Mouse (Mus musculus) adrenal gland, adult 18-20 months (tissue): Measurements from ENCODE around the gene Pde4d. TPM values are rescaled to one million over a fixed set of nuclear protein-coding genes. Genes with fewer than 3 reads are reported as not detected.
"Not testable (repeated sequence)": the region's sequence is repeated elsewhere in the genome, so short reads cannot be mapped to it uniquely, and the experiment has no call there.

Experiments
- DNase-seq, 2 experiments: peaks; one replicate each; pipeline ENCODE4 v3.0.0; 2021 to 2022; ENCODE audit warnings: low spot score in 2 of 2
- total RNA-seq, 2 experiments: library from RNA; stranded (reverse); gene quantifications; 1 replicate in 1 of 2; 2 replicates in 1 of 2; pipeline ENCODE4 v1.2.3; 2021

Pde4d gene
- total RNA-seq, 2 experiments from 2014 or later = 48.5 to 81.6 TPM

DNA sequence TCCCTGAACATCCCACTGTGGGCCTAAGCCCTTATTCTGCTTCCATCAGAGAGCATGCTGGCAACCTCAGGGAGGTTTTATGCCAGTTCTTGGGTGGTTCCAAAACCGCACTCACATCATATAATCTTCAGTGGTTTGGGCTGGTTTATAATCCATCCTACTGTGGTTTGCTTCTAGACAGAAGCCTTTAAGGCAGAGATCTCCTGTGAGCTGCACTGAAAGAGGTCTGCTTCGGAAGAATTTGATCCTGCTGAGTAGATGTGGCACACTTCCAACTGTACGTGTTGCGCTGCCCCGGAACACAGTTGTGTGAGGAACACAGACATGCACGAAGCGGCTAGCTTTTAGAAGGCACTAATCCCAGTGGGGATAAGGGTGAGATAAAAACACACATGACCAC lies 236.1 kb downstream of the Pde4d start:
- DNase-seq = no peak

DNA sequence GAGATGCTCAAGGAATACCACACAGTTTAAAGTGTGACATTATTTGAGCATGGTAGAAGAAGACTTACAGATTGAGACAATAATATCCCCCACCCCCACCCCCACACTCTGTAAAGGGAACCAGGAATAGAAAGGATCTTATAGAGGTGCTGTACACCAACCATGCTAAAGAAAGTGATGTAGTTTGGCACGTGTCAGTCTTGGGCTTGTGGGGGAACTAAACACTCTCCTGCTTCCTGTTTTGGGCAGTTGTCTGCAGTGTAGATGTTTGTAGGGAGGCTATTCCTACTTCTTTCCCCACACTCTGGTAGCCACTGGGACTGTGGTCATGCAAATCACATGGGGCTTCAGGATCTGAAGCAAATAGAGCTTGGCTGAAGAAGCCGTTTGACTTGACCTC lies 236.5 kb downstream of the Pde4d start:
- DNase-seq = no peak

GRCm38 (mm10) chr13:108686807-108687206 lies 237.1 kb downstream of the Pde4d start:
- no peak for DNase-seq

- DNase-seq = no peak
Observed at GRCm38 (mm10) chr13:108692883-108693550, 243.3 kb downstream of the Pde4d start.

DNA sequence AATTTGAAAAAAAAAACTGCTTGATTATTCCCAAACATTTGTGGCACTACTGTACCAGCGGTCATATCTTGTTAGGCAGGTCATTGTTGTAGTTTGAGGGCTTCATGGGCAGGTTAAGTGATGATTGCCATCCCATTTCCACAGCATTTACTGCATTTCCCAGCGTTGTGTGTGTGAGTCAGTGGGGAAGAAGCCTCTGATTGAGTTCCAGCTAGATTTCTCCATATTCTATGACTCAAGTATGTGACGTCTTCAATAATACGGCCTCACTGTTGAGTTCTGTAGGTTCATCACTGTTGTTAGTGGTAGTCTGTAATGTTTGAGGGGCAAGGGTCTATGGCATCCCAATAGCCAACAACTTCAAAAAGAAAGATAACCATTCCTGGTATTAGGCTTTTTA lies 255.7 kb downstream of the Pde4d start:
- no peak for DNase-seq

GRCm38 (mm10) chr13:108714032-108714431 lies 264.3 kb downstream of the Pde4d start:
- no peak for DNase-seq

GRCm38 (mm10) chr13:108715029-108715428 lies 265.3 kb downstream of the Pde4d start:
- no peak for DNase-seq

GRCm38 (mm10) chr13:108722234-108722633 lies 272.5 kb downstream of the Pde4d start:
- peak; percentile 5 to 21 for DNase-seq

DNA sequence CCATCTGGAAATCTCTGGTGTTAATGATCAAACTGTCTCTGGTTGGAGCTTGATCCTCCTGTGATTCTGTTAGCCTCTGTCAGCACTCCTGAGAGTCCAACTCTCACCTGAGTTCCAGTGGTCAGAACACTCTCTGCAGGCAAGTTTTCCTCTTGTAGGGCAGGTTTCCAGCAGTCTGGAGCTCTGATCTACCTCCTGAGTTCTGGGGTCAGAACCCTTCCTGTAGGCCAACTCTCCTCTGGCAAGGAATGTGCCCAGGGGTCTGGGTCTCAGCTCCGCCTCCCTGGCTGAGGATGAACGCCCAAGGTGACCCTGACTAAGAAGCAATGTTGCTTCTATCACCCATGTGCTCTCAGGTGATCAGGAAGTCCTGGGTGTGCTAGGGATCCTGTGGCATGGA lies 284.6 kb downstream of the Pde4d start:
- DNase-seq = not testable (repeated sequence)

DNA sequence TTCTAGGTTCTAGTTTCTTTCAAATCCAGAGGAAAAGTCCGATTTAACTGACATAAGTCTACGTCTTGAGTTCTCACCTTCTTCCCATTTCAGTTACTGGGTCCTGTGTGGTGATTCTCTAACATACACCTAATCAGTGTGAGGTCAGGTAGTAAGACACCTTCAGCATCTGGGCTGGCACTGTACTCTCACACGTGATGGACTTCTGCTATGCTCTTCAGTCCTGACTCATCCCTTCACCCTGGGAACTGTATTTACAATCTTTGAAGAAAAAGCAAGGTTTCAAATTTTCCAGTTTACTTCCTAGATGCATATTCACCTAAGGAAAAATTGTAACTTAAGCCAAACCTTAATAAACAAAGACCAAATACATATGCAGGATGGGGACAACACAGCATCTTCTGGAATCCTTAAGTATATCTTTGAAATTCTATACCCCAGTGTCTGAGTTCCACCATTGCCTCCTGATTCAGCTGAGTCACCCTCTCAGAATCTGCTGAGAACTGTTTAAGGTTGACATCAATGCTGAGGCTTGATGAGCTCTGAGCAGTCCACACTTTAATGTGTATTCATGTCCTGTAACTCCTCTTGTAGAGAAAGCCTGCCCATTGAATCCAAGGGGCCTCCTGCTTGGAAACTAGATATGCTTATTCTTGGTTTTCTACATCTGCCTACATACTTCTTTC lies 301.6 kb downstream of the Pde4d start:
- no peak for DNase-seq

DNA sequence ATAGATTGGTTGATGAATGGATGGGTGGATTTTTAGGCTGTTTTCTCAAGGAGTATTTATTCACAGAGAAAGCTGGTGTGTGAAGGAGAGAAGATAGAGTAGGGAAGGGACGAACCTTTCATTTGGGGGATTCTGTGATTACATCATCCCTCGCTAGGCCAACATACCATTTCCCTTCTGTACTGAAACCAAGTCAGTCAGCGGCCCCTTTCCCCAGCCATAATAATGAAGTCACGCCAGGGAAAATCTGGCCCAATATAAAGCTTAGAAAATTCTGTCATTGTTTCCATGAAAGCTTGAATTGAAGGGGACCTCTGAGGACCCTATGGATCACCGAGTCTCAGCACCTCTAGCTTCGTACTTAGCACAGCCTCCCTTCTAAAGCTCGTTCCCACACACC lies 307.7 kb downstream of the Pde4d start:
- DNase-seq = no peak

- DNase-seq = no peak
Observed at GRCm38 (mm10) chr13:108758331-108758730, 308.6 kb downstream of the Pde4d start.

GRCm38 (mm10) chr13:108759140-108759539 lies 309.4 kb downstream of the Pde4d start:
- no peak for DNase-seq

DNA sequence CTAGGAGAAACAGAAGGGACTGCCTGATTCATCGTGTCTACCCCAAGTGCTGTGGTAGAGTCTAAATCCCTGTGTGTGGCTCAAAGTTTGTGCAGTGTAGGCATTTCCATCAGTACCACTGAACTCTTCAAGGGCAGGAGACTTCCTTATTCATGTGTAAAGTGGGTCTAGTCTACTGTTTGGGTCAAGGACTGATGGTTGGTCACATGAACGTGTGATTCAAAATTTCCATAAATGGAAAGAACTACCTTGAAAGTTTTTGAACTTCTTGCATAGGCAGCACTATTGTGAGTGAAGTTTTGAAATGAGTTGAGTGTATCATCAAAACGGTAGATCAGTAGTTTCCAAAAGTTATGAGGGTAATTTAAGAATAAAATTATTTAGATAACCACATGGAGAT lies 313.5 kb downstream of the Pde4d start:
- DNase-seq = no peak

- no peak for DNase-seq
Observed at GRCm38 (mm10) chr13:108766020-108766727, 316.4 kb downstream of the Pde4d start.

DNA sequence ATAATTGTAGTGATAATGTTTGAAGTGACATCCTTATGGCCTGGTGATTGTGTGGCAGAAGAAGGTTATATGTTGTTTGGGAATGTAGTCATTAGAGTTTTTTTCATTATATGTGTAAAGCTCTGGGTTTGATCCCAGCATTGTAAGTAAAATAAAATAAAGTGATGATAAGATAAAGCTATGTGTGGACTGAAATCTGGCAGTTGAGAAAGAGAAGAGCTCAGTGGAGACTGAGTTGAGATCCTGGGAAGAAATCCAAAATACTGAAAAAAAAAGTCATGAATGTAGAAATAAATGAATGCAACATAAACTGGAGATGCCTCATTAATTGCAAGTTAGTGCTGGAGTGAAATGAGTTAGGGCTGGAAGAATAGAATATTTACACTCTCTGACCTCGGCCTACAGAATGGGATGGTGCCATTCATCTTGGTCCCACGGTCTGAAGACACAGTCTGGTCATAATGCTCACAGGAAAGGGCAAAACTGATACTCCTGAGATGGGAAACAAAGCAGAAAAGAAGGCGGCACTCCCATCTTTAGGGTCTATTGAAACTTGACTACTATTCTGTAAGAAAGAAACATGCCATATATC lies 319.8 kb downstream of the Pde4d start:
- no peak for DNase-seq

- DNase-seq = no peak
Observed at GRCm38 (mm10) chr13:108772386-108772785, 322.6 kb downstream of the Pde4d start.

DNA sequence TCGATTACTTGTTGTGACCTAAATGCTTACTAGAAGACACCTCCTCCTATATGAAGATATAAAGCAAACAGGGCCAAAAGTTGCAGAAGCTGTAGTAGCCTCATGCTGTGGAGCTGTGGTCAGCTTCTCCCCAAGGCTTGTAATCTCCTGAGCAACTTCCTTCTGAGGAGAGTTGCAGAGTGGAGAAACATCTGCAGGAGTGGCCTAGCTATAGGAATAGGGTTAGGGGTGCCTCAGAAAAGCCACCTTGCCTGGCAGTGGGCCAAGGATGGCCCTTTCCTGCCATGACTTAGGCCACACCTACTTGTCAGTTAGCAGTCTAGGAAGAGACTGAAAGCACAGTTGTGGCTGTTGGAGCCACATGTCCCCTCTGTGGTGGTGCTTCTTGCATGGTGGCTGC lies 325.2 kb downstream of the Pde4d start:
- no peak for DNase-seq

- no peak for DNase-seq
Observed at GRCm38 (mm10) chr13:108775882-108776281, 326.1 kb downstream of the Pde4d start.

- not testable (repeated sequence) for DNase-seq
Observed at GRCm38 (mm10) chr13:108797620-108798019, 347.9 kb downstream of the Pde4d start.

DNA sequence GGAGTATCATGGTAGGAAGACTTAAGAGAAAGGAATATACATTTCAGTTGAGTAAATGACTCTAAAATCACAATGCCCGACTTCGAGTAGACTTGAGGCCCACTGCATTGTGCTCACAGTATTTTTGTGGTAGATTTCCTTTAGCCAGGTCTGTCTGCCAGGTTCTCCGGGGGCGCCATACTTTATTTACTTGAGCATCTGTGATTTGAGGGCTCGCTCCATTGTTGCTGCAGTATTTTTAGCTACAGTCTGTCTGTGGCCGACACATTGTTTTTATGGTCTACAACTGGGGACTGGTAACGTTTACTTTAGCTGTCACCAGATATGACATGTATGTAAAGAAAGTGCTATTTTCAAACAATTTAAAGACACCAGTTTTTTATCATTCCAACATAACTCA lies 359.4 kb downstream of the Pde4d start:
- no peak for DNase-seq

DNA sequence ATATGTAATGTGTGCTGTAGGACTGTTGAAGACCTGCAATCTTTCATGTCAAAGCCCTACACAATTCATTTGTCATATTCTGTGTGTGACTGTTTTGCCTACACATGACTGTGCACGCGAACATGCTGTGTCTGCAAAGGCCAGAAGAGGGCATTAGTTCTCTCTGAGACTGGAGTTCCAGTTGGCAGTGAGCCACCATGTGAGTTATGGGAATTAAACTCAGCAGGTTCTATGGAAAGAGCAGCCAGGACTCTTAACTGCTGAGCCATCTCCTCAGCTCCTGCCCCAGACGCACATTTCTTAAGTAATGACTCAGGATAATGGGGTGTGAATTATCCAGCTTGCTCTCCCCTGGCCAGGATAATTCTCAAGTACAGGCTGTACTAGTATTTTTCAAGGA lies 363.2 kb downstream of the Pde4d start:
- peak; percentile 3 to 22 for DNase-seq
